Mouse (Mus musculus): ENCODE results near the gene Hoxa2. TPM values are rescaled to one million over a fixed set of nuclear protein-coding genes. Genes with fewer than 3 reads are reported as not detected.

The Hoxa2 gene
- polyA plus RNA-seq, 1 experiment = 1.0 TPM

GRCm38 (mm10) chr6:52200751-52201250 lies 36.2 kb upstream of the Hoxa2 start:
- peak overlapping the region; percentile 37; the same call in 1 of the 2 replicates for H3K27ac ChIP-seq (ENCODE audit: insufficient read depth, low read depth, low read length)
- TF ChIP-seq CTCF (IDR thresholded peaks at IDR 0.05; ENCODE audit: extremely low read depth, insufficient read length, insufficient replicate concordance, low read depth, low read length) (no peak), POLR2A (IDR thresholded peaks at IDR 0.05; ENCODE audit: low read depth, low read length) (no peak)

GRCm38 (mm10) chr6:52200073-52200750 lies 35.6 kb upstream of the Hoxa2 start:
- WGBS = 18% methylated on average over 30 of the region's 30 CpGs
- H3K36me3 ChIP-seq (ENCODE audit: control insufficient read depth, insufficient read depth, low read length) = no peaks in the 10 kb centered on the region
- H3K27ac ChIP-seq (ENCODE audit: insufficient read depth, low read depth, low read length) = peak overlapping the region; percentile 37
- TF ChIP-seq CTCF (IDR thresholded peaks at IDR 0.05; ENCODE audit: extremely low read depth, insufficient read length, insufficient replicate concordance, low read depth, low read length) (no peak), POLR2A (IDR thresholded peaks at IDR 0.05; ENCODE audit: low read depth, low read length) (no peak)
- peak overlapping the region; percentile 41 for H3K4me3 ChIP-seq (ENCODE audit: low read depth, low read length)
- peaks cover 32% of the 10 kb centered on the region for H3K27me3 ChIP-seq (ENCODE audit: control insufficient read depth, insufficient read depth, low read length)
- H3K4me1 ChIP-seq (ENCODE audit: control insufficient read depth, insufficient read depth, insufficient read length, low read length) = peaks cover 11% of the 10 kb centered on the region

More at GRCm38 (mm10) chr6:52200751-52201250, 36.2 kb upstream of the Hoxa2 start:
- H3K36me3 ChIP-seq (ENCODE audit: control insufficient read depth, insufficient read depth, low read length) = no peaks in the 10 kb centered on the region
- peak overlapping the region; percentile 41 for H3K4me3 ChIP-seq (ENCODE audit: low read depth, low read length)
- H3K4me1 ChIP-seq (ENCODE audit: control insufficient read depth, insufficient read depth, insufficient read length, low read length) = peaks cover 11% of the 10 kb centered on the region
- peaks cover 37% of the 10 kb centered on the region for H3K27me3 ChIP-seq (ENCODE audit: control insufficient read depth, insufficient read depth, low read length)
- WGBS = 14% methylated on average over 10 of the region's 10 CpGs

- Histone ChIP-seq H3K4me1 (ENCODE audit: control insufficient read depth, insufficient read depth, insufficient read length, low read length) (peaks cover 11% of the 10 kb centered on the region), H3K27ac (ENCODE audit: insufficient read depth, low read depth, low read length) (no peak overlapping the region), H3K27me3 (ENCODE audit: control insufficient read depth, insufficient read depth, low read length) (peaks cover 16% of the 10 kb centered on the region), H3K36me3 (ENCODE audit: control insufficient read depth, insufficient read depth, low read length) (no peaks in the 10 kb centered on the region), H3K4me3 (ENCODE audit: low read depth, low read length) (no peak overlapping the region)
- 35% methylated on average over 10 of the region's 10 CpGs for WGBS
- TF ChIP-seq CTCF (IDR thresholded peaks at IDR 0.05; ENCODE audit: extremely low read depth, insufficient read length, insufficient replicate concordance, low read depth, low read length) = peak; percentile 35; the same call in 1 of the 2 replicates
- no peak for TF ChIP-seq POLR2A (IDR thresholded peaks at IDR 0.05; ENCODE audit: low read depth, low read length)
Measured at GRCm38 (mm10) chr6:52197271-52197670, 32.6 kb upstream of the Hoxa2 start.

- H3K36me3 ChIP-seq (ENCODE audit: control insufficient read depth, insufficient read depth, low read length) = no peaks in the 10 kb centered on the region
- H3K27ac ChIP-seq (ENCODE audit: insufficient read depth, low read depth, low read length) = no peak overlapping the region
- WGBS = 53% methylated on average over 9 of the region's 9 CpGs
- H3K4me1 ChIP-seq (ENCODE audit: control insufficient read depth, insufficient read depth, insufficient read length, low read length) = peaks cover 16% of the 10 kb centered on the region
- TF ChIP-seq CTCF (IDR thresholded peaks at IDR 0.05; ENCODE audit: extremely low read depth, insufficient read length, insufficient replicate concordance, low read depth, low read length) (no peak), POLR2A (IDR thresholded peaks at IDR 0.05; ENCODE audit: low read depth, low read length) (no peak)
- H3K27me3 ChIP-seq (ENCODE audit: control insufficient read depth, insufficient read depth, low read length) = peaks cover 20% of the 10 kb centered on the region
- H3K4me3 ChIP-seq (ENCODE audit: low read depth, low read length) = no peak overlapping the region
Measured at GRCm38 (mm10) chr6:52196811-52197210, 32.2 kb upstream of the Hoxa2 start.

GRCm38 (mm10) chr6:52194690-52195089 lies 30.1 kb upstream of the Hoxa2 start:
- Histone ChIP-seq H3K4me1 (ENCODE audit: control insufficient read depth, insufficient read depth, insufficient read length, low read length) (peaks cover 5% of the 10 kb centered on the region), H3K36me3 (ENCODE audit: control insufficient read depth, insufficient read depth, low read length) (no peaks in the 10 kb centered on the region), H3K27me3 (ENCODE audit: control insufficient read depth, insufficient read depth, low read length) (peaks cover 27% of the 10 kb centered on the region), H3K27ac (ENCODE audit: insufficient read depth, low read depth, low read length) (no peak overlapping the region), H3K4me3 (ENCODE audit: low read depth, low read length) (no peak overlapping the region)
- WGBS = 42% methylated on average over 10 of the region's 10 CpGs
- no peak for TF ChIP-seq POLR2A (IDR thresholded peaks at IDR 0.05; ENCODE audit: low read depth, low read length)
- no peak for TF ChIP-seq CTCF (IDR thresholded peaks at IDR 0.05; ENCODE audit: extremely low read depth, insufficient read length, insufficient replicate concordance, low read depth, low read length)

- WGBS = 2% methylated on average over 42 of the region's 55 CpGs
- peak overlapping the region; percentile 99 for H3K4me3 ChIP-seq (ENCODE audit: low read depth, low read length)
- peak overlapping the region; percentile 53 for H3K27ac ChIP-seq (ENCODE audit: insufficient read depth, low read depth, low read length)
- TF ChIP-seq CTCF (IDR thresholded peaks at IDR 0.05; ENCODE audit: extremely low read depth, insufficient read length, insufficient replicate concordance, low read depth, low read length) = no peak
- TF ChIP-seq POLR2A (IDR thresholded peaks at IDR 0.05; ENCODE audit: low read depth, low read length) = peak; percentile 55; the same call in 1 of the 2 replicates
- peaks cover 5% of the 10 kb centered on the region for H3K4me1 ChIP-seq (ENCODE audit: control insufficient read depth, insufficient read depth, insufficient read length, low read length)
- peaks cover 27% of the 10 kb centered on the region for H3K27me3 ChIP-seq (ENCODE audit: control insufficient read depth, insufficient read depth, low read length)
- H3K36me3 ChIP-seq (ENCODE audit: control insufficient read depth, insufficient read depth, low read length) = no peaks in the 10 kb centered on the region
Measured at GRCm38 (mm10) chr6:52191860-52192550, 27.4 kb upstream of the Hoxa2 start.

Data from small intestine, adult 2 months (tissue).